Mouse (Mus musculus) E14TG2a.4 (cell line): ENCODE data around the gene Endou.

Experiments used
- H3K27me3 ChIP-seq: 2 replicates; pipeline ENCODE4 v1.6.1; 2014; ENCODE audit warnings: low read length, control low read depth; ENCODE audit not compliant: insufficient read depth
- H3K36me3 ChIP-seq: 2 replicates; pipeline ENCODE4 v1.6.1; 2014; ENCODE audit warnings: low read length, control low read depth; ENCODE audit not compliant: insufficient read depth
- H3K4me1 ChIP-seq: replicated peaks from 2 replicates; pipeline ENCODE4 v1.6.1; 2014; ENCODE audit warnings: low read depth, low read length, control low read depth
- H3K4me3 ChIP-seq: replicated peaks from 2 replicates; pipeline ENCODE4 v1.5.1; 2014; ENCODE audit warnings: mild to moderate bottlenecking, low read length
- H3K9me3 ChIP-seq: 2 replicates; pipeline ENCODE4 v1.6.1; 2014; ENCODE audit warnings: low read length, control low read depth
- CTCF ChIP-seq: conservative IDR thresholded peaks from 2 replicates; pipeline ENCODE4 v1.5.1; 2014; ENCODE audit warnings: low read length
- NANOG ChIP-seq: IDR thresholded peaks from 2 replicates; pipeline ENCODE4 v1.6.1; 2014; ENCODE audit warnings: borderline replicate concordance, low read length, mixed read lengths
- POU5F1 ChIP-seq: IDR thresholded peaks from 2 replicates; pipeline ENCODE4 v1.6.1; 2014; ENCODE audit warnings: low read length, borderline replicate concordance

The Endou gene

DNA sequence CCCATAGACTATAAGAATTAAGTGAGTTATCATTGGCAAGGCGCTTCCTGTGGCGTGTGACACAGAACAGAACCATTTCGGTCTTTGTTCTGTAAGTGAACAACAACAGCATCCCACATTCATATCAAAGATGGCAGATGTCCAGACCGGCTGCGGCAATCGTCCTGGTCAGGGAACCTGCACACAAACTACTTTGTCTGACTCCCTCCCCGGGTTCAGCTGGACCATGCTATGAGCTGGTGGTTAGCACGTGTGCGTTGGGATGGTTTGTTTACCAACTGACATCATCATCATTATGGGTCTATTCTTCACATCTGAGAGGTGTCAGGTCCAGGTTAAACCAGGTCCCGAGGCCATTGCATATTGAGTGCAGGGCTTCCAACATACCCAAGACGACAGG is 2.7 kb downstream of the Endou start:
- H3K9me3 ChIP-seq = peaks cover 46% of the 10 kb centered on the region
- no peaks in the 10 kb centered on the region; the same call in 1 of the 2 replicates for H3K27me3 ChIP-seq
- no peak for TF ChIP-seq NANOG
- no peak for TF ChIP-seq POU5F1
- no peak for TF ChIP-seq CTCF
- no peak overlapping the region for H3K4me3 ChIP-seq
- no peaks in the 10 kb centered on the region for H3K4me1 ChIP-seq
- H3K36me3 ChIP-seq = no peaks in the 10 kb centered on the region

DNA sequence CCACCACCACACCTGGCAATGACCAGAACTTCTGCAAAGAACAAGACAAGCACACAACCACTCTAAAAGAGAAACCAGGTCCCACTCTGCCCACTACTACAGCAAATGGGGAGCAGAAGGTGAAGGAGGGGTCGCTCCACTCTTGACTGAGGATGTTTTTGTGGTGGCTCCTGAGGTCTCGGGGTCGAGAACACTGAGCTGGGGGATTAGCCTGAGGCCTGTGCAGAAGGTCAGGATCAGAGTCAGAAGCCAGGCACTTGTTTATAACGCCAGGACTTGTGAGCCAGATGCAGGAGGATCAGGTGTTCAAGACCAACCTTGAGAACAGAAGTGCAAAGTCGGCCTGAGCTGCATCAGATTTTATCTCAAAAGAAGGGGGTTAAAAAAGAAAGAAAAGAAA is 3.6 kb downstream of the Endou start:
- no peaks in the 10 kb centered on the region for H3K4me1 ChIP-seq
- H3K36me3 ChIP-seq = no peaks in the 10 kb centered on the region
- no peaks in the 10 kb centered on the region; the same call in 1 of the 2 replicates for H3K27me3 ChIP-seq
- peaks cover 45% of the 10 kb centered on the region for H3K9me3 ChIP-seq
- TF ChIP-seq POU5F1 = no peak
- TF ChIP-seq CTCF = no peak
- TF ChIP-seq NANOG = no peak
- H3K4me3 ChIP-seq = no peak overlapping the region

DNA sequence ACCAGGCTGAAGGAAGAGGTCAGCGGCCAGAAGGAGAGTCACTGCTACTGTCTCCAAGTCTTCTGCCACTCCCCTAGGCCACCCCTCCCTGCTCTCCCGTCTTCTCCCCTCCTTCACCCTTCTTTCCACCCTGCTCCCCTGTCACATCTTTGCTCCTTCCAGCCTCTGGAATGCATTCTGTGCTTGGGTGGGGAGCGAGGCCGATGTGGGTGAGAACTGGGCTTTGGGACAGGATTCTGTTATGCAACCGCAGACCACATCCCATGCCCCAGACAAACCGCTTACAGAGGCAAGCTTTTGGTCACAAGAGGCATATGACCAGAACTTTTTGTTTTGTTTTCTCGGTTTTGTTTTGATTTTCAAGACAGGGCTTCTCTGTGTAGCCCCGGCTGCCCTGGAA is 4.1 kb downstream of the Endou start:
- no peaks in the 10 kb centered on the region for H3K36me3 ChIP-seq
- peaks cover 45% of the 10 kb centered on the region for H3K9me3 ChIP-seq
- H3K4me3 ChIP-seq = no peak overlapping the region
- H3K4me1 ChIP-seq = no peaks in the 10 kb centered on the region
- no peaks in the 10 kb centered on the region; the same call in 1 of the 2 replicates for H3K27me3 ChIP-seq
- TF ChIP-seq CTCF = no peak
- TF ChIP-seq POU5F1 = no peak
- no peak for TF ChIP-seq NANOG

DNA sequence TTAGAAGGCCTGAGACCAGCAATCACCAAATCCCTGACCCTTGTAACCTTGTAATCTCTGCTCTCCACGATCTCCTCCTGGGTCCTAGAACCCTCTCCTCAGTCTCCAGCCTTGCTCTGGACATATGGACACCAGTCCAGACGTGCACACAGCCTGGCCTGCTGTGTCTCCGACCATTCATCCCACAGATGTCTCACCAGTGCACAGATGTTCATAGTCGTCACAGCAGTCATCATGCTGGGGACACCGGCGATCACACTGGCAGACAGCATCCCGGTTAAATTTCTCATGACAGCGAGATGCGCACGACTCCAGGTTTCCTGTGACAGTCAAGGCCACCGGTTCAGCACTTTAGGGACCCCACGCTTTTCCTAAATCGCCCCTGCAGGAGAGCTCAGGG is 4.8 kb downstream of the Endou start:
- H3K27me3 ChIP-seq = no peaks in the 10 kb centered on the region; the same call in 1 of the 2 replicates
- no peaks in the 10 kb centered on the region for H3K36me3 ChIP-seq
- no peak overlapping the region for H3K4me3 ChIP-seq
- no peaks in the 10 kb centered on the region for H3K4me1 ChIP-seq
- peaks cover 37% of the 10 kb centered on the region for H3K9me3 ChIP-seq
- no peak for TF ChIP-seq POU5F1
- no peak for TF ChIP-seq NANOG
- TF ChIP-seq CTCF = no peak

DNA sequence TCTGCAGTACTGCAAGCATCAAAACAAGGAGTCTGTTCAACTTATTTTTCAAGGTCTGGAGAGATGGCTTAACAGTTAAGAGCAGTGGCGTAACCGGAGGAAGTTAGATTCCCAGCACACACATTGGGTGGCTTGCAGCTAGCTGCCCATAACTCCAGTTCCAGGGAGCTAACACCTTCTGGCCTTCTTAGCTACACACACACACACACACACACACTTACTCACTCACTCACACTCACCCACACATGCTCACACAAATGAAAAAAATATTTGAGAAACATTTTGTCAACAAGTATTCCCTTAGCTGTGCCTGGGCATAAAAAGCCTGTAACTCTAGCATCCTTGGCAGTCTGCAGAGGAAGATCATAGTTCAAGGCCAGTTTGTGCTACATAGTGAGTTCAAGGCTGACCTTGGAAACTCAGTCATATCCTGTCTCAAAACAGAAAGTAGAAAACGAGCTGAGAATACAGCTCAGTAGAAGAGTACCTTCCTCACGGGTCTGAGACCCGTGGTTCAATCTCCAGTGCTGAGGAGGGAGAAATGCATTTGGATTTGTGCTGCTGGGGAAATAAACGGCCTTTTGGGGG is 5.8 kb downstream of the Endou start:
- Histone ChIP-seq H3K36me3 (no peaks in the 10 kb centered on the region), H3K4me3 (no peak overlapping the region), H3K9me3 (peaks cover 27% of the 10 kb centered on the region), H3K27me3 (no peaks in the 10 kb centered on the region; the same call in 1 of the 2 replicates), H3K4me1 (no peaks in the 10 kb centered on the region)
- TF ChIP-seq POU5F1 (no peak), NANOG (no peak), CTCF (no peak)

DNA sequence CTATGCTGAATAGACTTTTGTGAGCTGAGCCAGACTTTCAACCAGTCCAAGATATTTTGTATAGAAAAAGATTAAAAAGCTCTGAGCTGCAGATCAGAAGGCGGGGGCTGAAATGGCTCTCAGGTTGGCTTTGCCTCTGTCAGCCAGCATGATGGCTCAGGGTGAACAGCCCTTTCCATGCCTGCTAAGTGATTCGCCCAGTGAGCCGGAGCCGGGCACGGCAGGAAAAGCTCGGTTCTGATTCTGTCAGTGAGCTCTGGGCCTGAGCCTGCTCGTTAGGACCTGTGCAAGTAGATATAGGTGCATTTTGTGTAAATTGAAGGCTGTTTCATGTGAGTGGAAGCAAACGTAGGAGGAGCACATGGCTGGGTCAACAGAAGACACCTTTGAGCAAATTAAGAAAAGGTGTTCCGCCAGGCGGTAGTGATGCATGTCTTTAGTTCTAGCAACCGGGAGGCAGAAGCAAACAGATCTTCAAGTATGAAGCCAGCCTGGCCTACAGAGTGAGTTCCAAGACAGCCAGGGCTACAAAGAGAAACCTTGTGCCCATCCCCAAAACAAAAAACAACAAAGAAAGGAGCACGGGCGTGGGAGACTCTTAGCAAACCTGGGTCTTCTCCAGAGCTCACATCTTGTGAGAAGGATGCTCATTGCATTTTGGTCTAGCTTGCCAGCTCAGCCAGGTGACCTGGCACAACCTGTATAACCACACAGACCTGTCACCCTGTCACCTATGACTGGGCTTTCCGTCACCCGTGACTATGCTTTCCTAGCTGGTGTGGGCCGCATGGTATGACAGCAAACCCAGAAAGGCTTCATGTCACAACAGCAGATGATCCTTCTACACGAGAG is 6.6 kb downstream of the Endou start:
- no peaks in the 10 kb centered on the region; the same call in 1 of the 2 replicates for H3K27me3 ChIP-seq
- H3K9me3 ChIP-seq = peaks cover 20% of the 10 kb centered on the region

DNA sequence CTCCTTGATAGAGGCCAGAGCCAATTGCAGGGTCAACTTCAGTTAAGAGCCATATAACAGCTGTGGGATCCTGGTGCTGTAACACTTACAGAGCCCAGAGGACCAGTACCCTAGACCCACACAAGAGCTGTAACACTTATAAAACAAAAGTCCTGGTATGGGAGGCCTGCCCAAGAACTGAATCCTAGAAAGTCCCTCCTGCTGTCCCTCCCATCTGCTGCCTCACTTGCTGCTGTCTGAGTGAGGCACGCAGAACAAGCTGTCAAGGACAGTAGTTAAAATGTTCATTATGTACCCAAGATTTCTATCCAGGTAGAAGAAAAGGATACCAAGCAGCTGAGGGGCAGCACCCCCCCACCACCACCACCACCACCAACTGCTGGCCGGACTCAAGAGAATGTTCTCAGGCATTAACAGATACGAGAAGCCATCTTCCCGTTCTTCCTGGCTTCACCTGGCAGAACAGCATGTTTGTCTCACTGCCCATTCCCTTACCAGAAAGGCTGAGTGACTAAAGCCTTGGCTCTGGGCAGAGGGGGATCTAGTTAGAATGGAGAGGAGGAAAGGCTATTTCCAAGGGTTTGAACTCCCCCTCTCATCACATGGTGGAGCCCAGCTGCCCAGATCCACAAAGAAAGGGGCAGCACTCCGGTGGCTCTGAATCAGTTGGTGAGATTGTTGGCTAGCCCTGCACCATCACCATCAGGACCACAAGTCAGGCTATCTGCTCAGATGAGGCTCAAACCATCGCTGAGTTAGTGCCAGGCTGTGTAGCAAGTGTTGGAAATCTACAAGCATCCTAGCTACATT is 7.4 kb downstream of the Endou start:
- peaks cover 5% of the 10 kb centered on the region; the same call in 1 of the 2 replicates for H3K4me1 ChIP-seq

More for the DNA sequence above, 6.6 kb downstream of the Endou start:
- Histone ChIP-seq H3K4me1 (peaks cover 4% of the 10 kb centered on the region; the same call in 1 of the 2 replicates), H3K4me3 (no peak overlapping the region), H3K36me3 (no peaks in the 10 kb centered on the region)
- TF ChIP-seq CTCF (no peak), NANOG (no peak), POU5F1 (no peak)

DNA sequence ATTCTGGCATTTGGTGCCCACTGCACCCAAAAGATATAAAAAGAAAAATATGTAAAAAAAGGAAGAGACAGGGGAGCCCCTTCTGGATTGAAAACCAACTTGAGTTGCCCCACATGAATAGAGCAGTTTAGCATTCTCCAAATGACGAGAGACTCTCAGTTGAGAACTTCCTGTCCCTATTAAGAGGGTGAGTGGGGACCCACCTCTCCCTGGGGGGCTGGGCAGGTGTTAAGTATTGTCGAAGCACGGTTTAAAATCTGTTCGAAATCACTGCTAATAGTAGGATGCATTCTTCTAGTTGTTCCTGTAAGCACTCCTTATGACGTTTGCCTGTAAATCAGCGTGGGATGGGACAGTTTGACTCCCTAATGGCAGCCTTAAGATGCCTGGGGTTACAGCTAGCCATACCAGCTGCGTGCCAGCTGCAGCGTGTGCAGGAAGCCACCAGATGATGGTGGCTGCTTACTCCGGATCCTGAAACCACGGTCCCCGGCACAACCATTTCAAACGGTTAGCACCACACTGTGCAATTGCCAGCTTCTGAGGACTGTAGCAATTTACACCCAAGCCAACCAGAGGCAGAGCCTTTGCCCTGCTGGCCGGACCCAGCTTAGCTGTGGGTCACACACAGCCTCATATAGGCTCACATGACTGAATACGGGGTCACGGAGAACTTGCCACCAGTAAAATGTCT is 10.0 kb downstream of the Endou start:
- Histone ChIP-seq H3K27me3 (peaks cover 6% of the 10 kb centered on the region), H3K9me3 (peaks cover 12% of the 10 kb centered on the region), H3K36me3 (no peaks in the 10 kb centered on the region), H3K4me3 (no peak overlapping the region), H3K4me1 (peaks cover 5% of the 10 kb centered on the region; the same call in 1 of the 2 replicates)
- TF ChIP-seq CTCF = no peak
- no peak for TF ChIP-seq NANOG
- TF ChIP-seq POU5F1 = no peak

More for the DNA sequence above, 7.4 kb downstream of the Endou start:
- Histone ChIP-seq H3K4me3 (no peak overlapping the region), H3K9me3 (peaks cover 18% of the 10 kb centered on the region), H3K36me3 (no peaks in the 10 kb centered on the region), H3K27me3 (peaks cover 5% of the 10 kb centered on the region)
- no peak for TF ChIP-seq NANOG
- no peak for TF ChIP-seq CTCF
- TF ChIP-seq POU5F1 = no peak
